In genomic region chr5:24167263-24167662, GRCm38 (mm10) we compare ENCODE assay signal across 11 mouse cellular contexts. TPM values are rescaled to one million over a fixed set of nuclear protein-coding genes. Genes with fewer than 3 reads are reported as not detected.
A peak's percentile ranks its signal among the peaks of the same experiment; 100 is the strongest.
DNase-seq lines count a peak whose midpoint lies in the region; ATAC-seq and TF ChIP-seq lines count a peak whose summit lies in the region.
"Had no signal": no experiment of that assay in that cellular context is flagged by ENCODE, and none has a peak within 500 bp of the region (broad histone marks: within the 10 kb centered on the region; RNA-seq: fewer than 3 reads in every experiment).

No protein-coding gene starts in this region.

- WGBS in intestine, postnatal 0 days = 45% methylated on average over 5 of the region's 5 CpGs
- 47% methylated on average over 5 of the region's 5 CpGs for WGBS in intestine, embryonic 16.5 days
- whole genome bisulfite sequencing in midbrain, embryonic 14.5 days = 52% methylated on average over 5 of the region's 5 CpGs
- WGBS in midbrain, embryonic 10.5 days = 62% methylated on average over 5 of the region's 5 CpGs
- WGBS in heart, embryonic 10.5 days = 50% methylated on average over 5 of the region's 5 CpGs

- H3K9ac ChIP-seq in intestine, postnatal 0 days (ENCODE audit: low read depth, low read length) = no peak overlapping the region
- H3K9ac ChIP-seq in intestine, embryonic 16.5 days (ENCODE audit: low read depth, low read length) = no peak overlapping the region
- H3K9ac ChIP-seq in midbrain, embryonic 14.5 days (replicated peaks; ENCODE audit: low read length) = no peak overlapping the region
- H3K9ac ChIP-seq: hindbrain, embryonic 15.5 days; limb, embryonic 12.5 days had no signal

- no peak for ATAC-seq in intestine, postnatal 0 days
- ATAC-seq in intestine, embryonic 16.5 days = no peak
- no peak for ATAC-seq in midbrain, embryonic 14.5 days (ENCODE audit: low FRiP score, low TSS enrichment)
- ATAC-seq in Patski = no peak

- in situ Hi-C loops in Patski (cut with MboI; ENCODE audit: low pct_unique_long_range_greater_than_20kb) = no loop called here

- H3K4me2 ChIP-seq in intestine, postnatal 0 days (replicated peaks; ENCODE audit: low read depth) = no peak overlapping the region
- H3K4me2 ChIP-seq in intestine, embryonic 16.5 days (ENCODE audit: low read depth, low read length) = no peak overlapping the region
- H3K4me2 ChIP-seq in midbrain, embryonic 14.5 days (ENCODE audit: low read length) = no peak overlapping the region
- H3K4me2 ChIP-seq: hindbrain, embryonic 15.5 days; limb, embryonic 12.5 days had no signal

- CTCF ChIA-PET in Patski (lab: Charles Lee) = interaction anchor here (1.9 kb wide), 1 partner anchor 10 kb away, joined by 5 read pairs; no protein-coding TSS in a partner anchor

- peaks cover 13% of the 10 kb centered on the region for H3K36me3 ChIP-seq in intestine, postnatal 0 days (ENCODE audit: control insufficient read depth, insufficient read depth)
- H3K36me3 ChIP-seq in intestine, embryonic 16.5 days (ENCODE audit: control insufficient read depth, insufficient read depth, low read length) = peaks cover 3% of the 10 kb centered on the region; the same call in 1 of the 2 replicates
- peaks cover 29% of the 10 kb centered on the region for H3K36me3 ChIP-seq in midbrain, embryonic 14.5 days (ENCODE audit: control insufficient read depth, insufficient read depth, low read length)
- peaks cover 36% of the 10 kb centered on the region for H3K36me3 ChIP-seq in midbrain, embryonic 10.5 days
- H3K36me3 ChIP-seq in heart, embryonic 10.5 days = peaks cover 25% of the 10 kb centered on the region

- no peak overlapping the region for H3K27ac ChIP-seq in intestine, postnatal 0 days (ENCODE audit: low read depth, low read length)
- no peak overlapping the region for H3K27ac ChIP-seq in intestine, embryonic 16.5 days (ENCODE audit: low read length)
- H3K27ac ChIP-seq in midbrain, embryonic 14.5 days (replicated peaks; ENCODE audit: low read depth, low read length) = no peak overlapping the region
- H3K27ac ChIP-seq in midbrain, embryonic 10.5 days (replicated peaks) = no peak overlapping the region
- no peak overlapping the region for H3K27ac ChIP-seq in heart, embryonic 10.5 days
- H3K27ac ChIP-seq: hindbrain, embryonic 15.5 days; limb, embryonic 12.5 days had no signal

- H3K4me1 ChIP-seq in intestine, postnatal 0 days (replicated peaks; ENCODE audit: control insufficient read depth, insufficient read depth, low read length) = no peaks in the 10 kb centered on the region
- H3K4me1 ChIP-seq in intestine, embryonic 16.5 days (ENCODE audit: control insufficient read depth, insufficient read depth, low read length) = peaks cover 4% of the 10 kb centered on the region; the same call in 1 of the 2 replicates
- peaks cover 6% of the 10 kb centered on the region; the same call in 1 of the 2 replicates for H3K4me1 ChIP-seq in midbrain, embryonic 14.5 days (ENCODE audit: control insufficient read depth, insufficient read depth, low read length)
- peaks cover 10% of the 10 kb centered on the region for H3K4me1 ChIP-seq in midbrain, embryonic 10.5 days
- peaks cover 7% of the 10 kb centered on the region; the same call in 1 of the 2 replicates for H3K4me1 ChIP-seq in heart, embryonic 10.5 days

- peak; percentile 62 for TF ChIP-seq CTCF in intestine, postnatal 0 days (IDR thresholded peaks at IDR 0.05; ENCODE audit: low read depth)
- TF ChIP-seq CTCF in Patski (IDR thresholded peaks at IDR 0.05) = peak; percentile 54

- no peaks in the 10 kb centered on the region for H3K9me3 ChIP-seq in intestine, postnatal 0 days (ENCODE audit: control insufficient read depth)
- H3K9me3 ChIP-seq in intestine, embryonic 16.5 days (ENCODE audit: control insufficient read depth, low read length) = no peaks in the 10 kb centered on the region
- H3K9me3 ChIP-seq in midbrain, embryonic 14.5 days (ENCODE audit: control insufficient read depth, low read length) = no peaks in the 10 kb centered on the region
- H3K9me3 ChIP-seq in midbrain, embryonic 10.5 days (replicated peaks) = no peaks in the 10 kb centered on the region
- H3K9me3 ChIP-seq in heart, embryonic 10.5 days = no peaks in the 10 kb centered on the region
- H3K9me3 ChIP-seq: hindbrain, embryonic 15.5 days; limb, embryonic 12.5 days had no signal

- H3K27me3 ChIP-seq in intestine, postnatal 0 days (replicated peaks; ENCODE audit: control insufficient read depth, insufficient read depth, low read length) = no peaks in the 10 kb centered on the region
- no peaks in the 10 kb centered on the region for H3K27me3 ChIP-seq in intestine, embryonic 16.5 days (replicated peaks; ENCODE audit: control insufficient read depth, insufficient read depth, low read length)
- H3K27me3 ChIP-seq in midbrain, embryonic 14.5 days (ENCODE audit: control insufficient read depth, insufficient read depth, low read length) = no peaks in the 10 kb centered on the region
- no peaks in the 10 kb centered on the region for H3K27me3 ChIP-seq in midbrain, embryonic 10.5 days (ENCODE audit: low read depth, poor library complexity, severe bottlenecking)
- H3K27me3 ChIP-seq in Patski = no peaks in the 10 kb centered on the region
- no peaks in the 10 kb centered on the region for H3K27me3 ChIP-seq in heart, embryonic 10.5 days (ENCODE audit: insufficient read depth, poor library complexity, severe bottlenecking)
- H3K27me3 ChIP-seq: hindbrain, embryonic 15.5 days; limb, embryonic 12.5 days had no signal

- H3K4me3 ChIP-seq in intestine, postnatal 0 days (ENCODE audit: low read depth, low read length) = no peak overlapping the region
- H3K4me3 ChIP-seq in intestine, embryonic 16.5 days (ENCODE audit: low read length) = no peak overlapping the region
- no peak overlapping the region for H3K4me3 ChIP-seq in midbrain, embryonic 14.5 days (replicated peaks; ENCODE audit: low read depth, low read length)
- no peak overlapping the region for H3K4me3 ChIP-seq in midbrain, embryonic 10.5 days
- H3K4me3 ChIP-seq in heart, embryonic 10.5 days = no peak overlapping the region
- H3K4me3 ChIP-seq: hindbrain, embryonic 15.5 days; limb, embryonic 12.5 days had no signal

- DNase-seq in midbrain, embryonic 14.5 days = peak; percentile 52
- DNase-seq in midbrain, embryonic 10.5 days (ENCODE audit: low spot score) = no peak
- DNase-seq in Patski (ENCODE audit: low read depth, low spot score) = no peak
- DNase-seq in mesoderm, embryonic 11.5 days (ENCODE audit: low read depth, low spot score) = peak; percentile 8
- no peak for DNase-seq in heart, embryonic 10.5 days (ENCODE audit: low spot score)
- DNase-seq: cerebellum, adult 9-11 months; spleen, adult 18-20 months had no signal

- POLR2A ChIA-PET in Patski (lab: Charles Lee) = no interaction called here

RNA-seq across cellular contexts. Expression of gene Nupl2, which starts 2.5 kb away (rescaled TPM):
- polyA plus RNA-seq in intestine, postnatal 0 days (2015; fragmentation: Nextera tagmentation; extraction: Ambion mirVana) = 4.7 and 6.6 TPM in 2 replicates
- polyA plus RNA-seq in intestine, embryonic 16.5 days (2015; fragmentation: Nextera tagmentation; extraction: Ambion mirVana) = 9.6 and 11.2 TPM in 2 replicates
- polyA plus RNA-seq in midbrain, embryonic 14.5 days (2014; fragmentation: Nextera tagmentation; extraction: Ambion mirVana) = 13.0 and 17.0 TPM in 2 replicates
- polyA plus RNA-seq in midbrain, embryonic 10.5 days (2016; fragmentation: Nextera tagmentation; extraction: Ambion mirVana) = 19.8 and 21.9 TPM in 2 replicates
- polyA plus RNA-seq in Patski (2021) = 9.0 TPM
- 15.5 and 18.3 TPM in 2 replicates for polyA plus RNA-seq in heart, embryonic 10.5 days (2016; fragmentation: Nextera tagmentation; extraction: Ambion mirVana)

Comparison
In these comparisons a context has a peak if more than half of its experiments do, and no peak if none do; other contexts are left out.
1. DNase-seq: peak in midbrain, embryonic 14.5 days (single experiment) and mesoderm, embryonic 11.5 days (single experiment); none in midbrain, embryonic 10.5 days (single experiment), Patski (single experiment) and heart, embryonic 10.5 days (single experiment).